Comparison of ENCODE assay signal across 8 mouse cellular contexts in the genomic region with DNA sequence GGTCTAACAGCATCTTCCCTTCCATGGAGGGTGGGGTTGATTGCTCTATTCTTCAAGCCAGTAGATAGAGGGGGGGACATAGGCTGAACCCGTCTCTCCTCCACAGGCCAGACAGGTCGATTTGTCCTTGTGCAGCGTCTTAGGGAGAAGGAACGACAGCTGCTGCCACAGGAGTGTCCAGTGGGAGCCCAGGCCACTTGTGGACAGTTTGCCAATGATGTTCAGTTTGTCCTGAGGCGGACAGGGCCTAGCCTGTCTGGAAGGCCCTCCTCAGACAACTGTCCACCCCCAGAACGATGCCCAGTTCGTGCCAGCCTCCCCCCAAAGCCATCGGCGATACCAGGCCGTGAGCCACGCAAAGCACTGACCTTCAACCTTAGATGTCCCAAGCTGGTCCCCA. TPM values are rescaled to one million over a fixed set of nuclear protein-coding genes. Genes with fewer than 3 reads are reported as not detected.
DNase-seq lines count a peak whose midpoint lies in the region; ATAC-seq and TF ChIP-seq lines count a peak whose summit lies in the region.

No protein-coding gene starts in this region.

- 87% methylated on average over 11 of the region's 11 CpGs for WGBS in heart, adult 2 months
- WGBS in limb, embryonic 15.5 days: 84% methylated on average over 11 of the region's 11 CpGs
- WGBS in stomach, embryonic 15.5 days: 72% methylated on average over 11 of the region's 11 CpGs

- no peaks in the 10 kb centered on the region for H3K9me3 ChIP-seq in megakaryocyte, embryonic 14.5 days
- no peaks in the 10 kb centered on the region for H3K9me3 ChIP-seq in limb, embryonic 15.5 days
- H3K9me3 ChIP-seq in stomach, embryonic 15.5 days: no peaks in the 10 kb centered on the region

- intact Hi-C loops in heart, adult 2 months (cut with DNase I): no loop called here

- H3K4me3 ChIP-seq in heart, adult 2 months: no peak overlapping the region
- peak overlapping the region; percentile 97 for H3K4me3 ChIP-seq in megakaryocyte, embryonic 14.5 days (replicated peaks)
- peak overlapping the region; percentile 72; the same call in 1 of the 2 replicates for H3K4me3 ChIP-seq in limb, embryonic 15.5 days
- peak overlapping the region; percentile 71 for H3K4me3 ChIP-seq in stomach, embryonic 15.5 days (replicated peaks)

- ATAC-seq in megakaryocyte, adult 5-6 weeks (ENCODE audit: poor library complexity, severe bottlenecking): no peak
- ATAC-seq in limb, embryonic 15.5 days (ENCODE audit: insufficient number of reproducible peaks, low FRiP score, low TSS enrichment, low read depth): no peak
- ATAC-seq in stomach, embryonic 15.5 days (ENCODE audit: insufficient read depth, low FRiP score, low read depth): no peak

- TF ChIP-seq EP300 in heart, adult 2 months (IDR thresholded peaks at IDR 0.05; ENCODE audit: insufficient read depth, low read depth, low read length): no peak

- peaks cover 3% of the 10 kb centered on the region for H3K4me1 ChIP-seq in heart, adult 2 months (ENCODE audit: control insufficient read depth, insufficient read depth, low read length)
- H3K4me1 ChIP-seq in megakaryocyte, embryonic 14.5 days: peaks cover 89% of the 10 kb centered on the region
- peaks cover 58% of the 10 kb centered on the region for H3K4me1 ChIP-seq in limb, embryonic 15.5 days
- H3K4me1 ChIP-seq in stomach, embryonic 15.5 days: peaks cover 59% of the 10 kb centered on the region

- DNase-seq in heart, adult 11 months: peak; percentile 90
- no peak for DNase-seq in heart, adult 2 months
- DNase-seq in gastrocnemius, postnatal 10 days: no peak
- DNase-seq in layer of hippocampus, adult 11-12 months (ENCODE audit: low spot score): no peak

- H3K36me3 ChIP-seq in heart, adult 2 months (ENCODE audit: control insufficient read depth, insufficient read depth, low read length): no peaks in the 10 kb centered on the region
- peaks cover 43% of the 10 kb centered on the region for H3K36me3 ChIP-seq in megakaryocyte, embryonic 14.5 days (replicated peaks; ENCODE audit: low read length)
- H3K36me3 ChIP-seq in limb, embryonic 15.5 days: peaks cover 12% of the 10 kb centered on the region; the same call in 1 of the 2 replicates
- no peaks in the 10 kb centered on the region for H3K36me3 ChIP-seq in stomach, embryonic 15.5 days

- TF ChIP-seq POLR2A in heart, adult 2 months (IDR thresholded peaks at IDR 0.05; ENCODE audit: insufficient read depth, low read depth, low read length): no peak

- H3K27ac ChIP-seq in heart, adult 2 months: no peak overlapping the region
- no peak overlapping the region; the same call in 1 of the 2 replicates for H3K27ac ChIP-seq in limb, embryonic 15.5 days
- peak overlapping the region; percentile 97 for H3K27ac ChIP-seq in stomach, embryonic 15.5 days

- H3K9ac ChIP-seq in heart, adult 2 months (ENCODE audit: low read depth, low read length): no peak overlapping the region
- H3K9ac ChIP-seq in limb, embryonic 15.5 days: no peak overlapping the region
- peak overlapping the region; percentile 61; the same call in 1 of the 2 replicates for H3K9ac ChIP-seq in stomach, embryonic 15.5 days

- no peak for TF ChIP-seq CTCF in heart, adult 2 months (IDR thresholded peaks at IDR 0.05)

- no peaks in the 10 kb centered on the region for H3K79me2 ChIP-seq in heart, adult 2 months (replicated peaks; ENCODE audit: control insufficient read depth, insufficient read depth, low read length)

- H3K27me3 ChIP-seq in heart, adult 2 months (ENCODE audit: control insufficient read depth, insufficient read depth, low read length): no peaks in the 10 kb centered on the region
- H3K27me3 ChIP-seq in megakaryocyte, embryonic 14.5 days (replicated peaks): peaks cover 18% of the 10 kb centered on the region
- no peaks in the 10 kb centered on the region for H3K27me3 ChIP-seq in limb, embryonic 15.5 days
- no peaks in the 10 kb centered on the region for H3K27me3 ChIP-seq in stomach, embryonic 15.5 days (replicated peaks)

- H3K4me2 ChIP-seq in limb, embryonic 15.5 days: peak overlapping the region; percentile 97
- H3K4me2 ChIP-seq in stomach, embryonic 15.5 days: peak overlapping the region; percentile 96

RNA-seq across cellular contexts. Expression of a gene that starts 1.2 kb away (rescaled TPM):
- under 1 TPM; 0.25 to 0.42 TPM for total RNA-seq in heart, adult 2 months (2021)
- 2.2 and 3.3 TPM in 2 replicates for polyA plus RNA-seq in heart, adult 2 months (2012; rRNA removed)
- 3.6 and 11.1 TPM in 2 replicates for polyA plus RNA-seq in megakaryocyte, embryonic 14.5 days (2012; ENCODE audit: insufficient read depth, low replicate concordance)
- total RNA-seq in megakaryocyte, adult 5-6 weeks (2015): 3.9 and 4.1 TPM in 2 replicates
- 2.2 and 4.1 TPM in 2 replicates for total RNA-seq in megakaryocyte, adult 5-6 weeks (2017)
- polyA plus RNA-seq in limb, embryonic 15.5 days (2015; fragmentation: Nextera tagmentation; extraction: Ambion mirVana): 56.1 and 58.6 TPM in 2 replicates
- polyA plus RNA-seq in stomach, embryonic 15.5 days (2015; fragmentation: Nextera tagmentation; extraction: Ambion mirVana): 67.7 and 73.3 TPM in 2 replicates
- 1 to 10 TPM; 2.1 to 2.8 TPM for total RNA-seq in gastrocnemius, postnatal 10 days (2021)

RNA-seq across cellular contexts. Expression of a gene that starts 3.0 kb away (rescaled TPM):
- total RNA-seq in heart, adult 2 months (2021): not detected
- polyA plus RNA-seq in heart, adult 2 months (2012; rRNA removed): 0.18 and 0.20 TPM in 2 replicates
- polyA plus RNA-seq in megakaryocyte, embryonic 14.5 days (2012; ENCODE audit: insufficient read depth, low replicate concordance): 0.57 TPM in 1 of 2 replicates, not detected in the other
- 0.36 TPM in 1 of 2 replicates, not detected in the other for total RNA-seq in megakaryocyte, adult 5-6 weeks (2015)
- 0.04 TPM in 1 of 2 replicates, not detected in the other for total RNA-seq in megakaryocyte, adult 5-6 weeks (2017)
- 1.7 and 2.2 TPM in 2 replicates for polyA plus RNA-seq in limb, embryonic 15.5 days (2015; fragmentation: Nextera tagmentation; extraction: Ambion mirVana)
- 2.8 and 2.9 TPM in 2 replicates for polyA plus RNA-seq in stomach, embryonic 15.5 days (2015; fragmentation: Nextera tagmentation; extraction: Ambion mirVana)
- not detected for total RNA-seq in gastrocnemius, postnatal 10 days (2021)

RNA-seq across cellular contexts. Expression of a gene that starts 11.7 kb away (rescaled TPM):
- 10 to 100 TPM; 26.8 to 32.1 TPM for total RNA-seq in heart, adult 2 months (2021)
- polyA plus RNA-seq in heart, adult 2 months (2012; rRNA removed): 8.9 and 10.2 TPM in 2 replicates
- polyA plus RNA-seq in megakaryocyte, embryonic 14.5 days (2012; ENCODE audit: insufficient read depth, low replicate concordance): 82.9 and 114 TPM in 2 replicates
- 42.8 and 48.9 TPM in 2 replicates for total RNA-seq in megakaryocyte, adult 5-6 weeks (2015)
- 48.7 and 63.5 TPM in 2 replicates for total RNA-seq in megakaryocyte, adult 5-6 weeks (2017)
- 64.3 and 68.9 TPM in 2 replicates for polyA plus RNA-seq in limb, embryonic 15.5 days (2015; fragmentation: Nextera tagmentation; extraction: Ambion mirVana)
- polyA plus RNA-seq in stomach, embryonic 15.5 days (2015; fragmentation: Nextera tagmentation; extraction: Ambion mirVana): 58.8 and 63.4 TPM in 2 replicates
- total RNA-seq in gastrocnemius, postnatal 10 days (2021): 10 to 100 TPM; 29.8 to 37.0 TPM

RNA-seq across cellular contexts. Expression of a gene that starts 22.9 kb away (rescaled TPM):
- total RNA-seq in heart, adult 2 months (2021): 1 to 10 TPM; 2.3 to 3.1 TPM
- 4.6 and 4.9 TPM in 2 replicates for polyA plus RNA-seq in heart, adult 2 months (2012; rRNA removed)
- 12.2 and 18.5 TPM in 2 replicates for polyA plus RNA-seq in megakaryocyte, embryonic 14.5 days (2012; ENCODE audit: insufficient read depth, low replicate concordance)
- total RNA-seq in megakaryocyte, adult 5-6 weeks (2015): 2.1 and 2.2 TPM in 2 replicates
- total RNA-seq in megakaryocyte, adult 5-6 weeks (2017): 1.3 and 4.3 TPM in 2 replicates
- 8.0 and 9.0 TPM in 2 replicates for polyA plus RNA-seq in limb, embryonic 15.5 days (2015; fragmentation: Nextera tagmentation; extraction: Ambion mirVana)
- 5.4 and 7.2 TPM in 2 replicates for polyA plus RNA-seq in stomach, embryonic 15.5 days (2015; fragmentation: Nextera tagmentation; extraction: Ambion mirVana)
- total RNA-seq in gastrocnemius, postnatal 10 days (2021): 1 to 10 TPM; 2.7 to 3.2 TPM

RNA-seq across cellular contexts. Expression of a gene that starts 23.1 kb away (rescaled TPM):
- total RNA-seq in heart, adult 2 months (2021): 100 to 1,000 TPM in 1 of 2 experiments, 10 to 100 TPM in 1; 90.8 to 105 TPM
- 63.7 and 79.9 TPM in 2 replicates for polyA plus RNA-seq in heart, adult 2 months (2012; rRNA removed)
- 51.3 and 84.0 TPM in 2 replicates for polyA plus RNA-seq in megakaryocyte, embryonic 14.5 days (2012; ENCODE audit: insufficient read depth, low replicate concordance)
- total RNA-seq in megakaryocyte, adult 5-6 weeks (2015): 29.0 and 40.0 TPM in 2 replicates
- total RNA-seq in megakaryocyte, adult 5-6 weeks (2017): 20.7 and 27.1 TPM in 2 replicates
- polyA plus RNA-seq in limb, embryonic 15.5 days (2015; fragmentation: Nextera tagmentation; extraction: Ambion mirVana): 164 and 165 TPM in 2 replicates
- polyA plus RNA-seq in stomach, embryonic 15.5 days (2015; fragmentation: Nextera tagmentation; extraction: Ambion mirVana): 113 and 123 TPM in 2 replicates
- total RNA-seq in gastrocnemius, postnatal 10 days (2021): 100 to 1,000 TPM; 205 to 240 TPM
